Mouse (Mus musculus) MEL (cell line): ENCODE measurements at regions not wholly inside any gene's neighbourhood (a gene's known extent, or its start where the extent isn't known, plus 50 kb on each side); places are given as distances from the start of the nearest gene placed in this dataset.

Experiments used
- DNase-seq: peaks from one replicate; pipeline ENCODE4 v3.0.0; 2011; ENCODE audit warnings: low read depth, low spot score
- H3K27ac ChIP-seq: 2 replicates; pipeline ENCODE4 v1.5.1; 2012; ENCODE audit warnings: low read depth, mild to moderate bottlenecking, control low read depth, low read length, moderate library complexity; ENCODE audit not compliant: control insufficient read depth
- H3K27me3 ChIP-seq, 2 experiments: fragments of 150-350 bp in 1 of 2; sonication (generic) in 1 of 2; 2 replicates each; pipeline ENCODE4 v1.6.1; 2012; ENCODE audit warnings: low read length in 2 of 2, mild to moderate bottlenecking in 2 of 2, improper control_type of control experiment in 1 of 2, moderate library complexity in 1 of 2; ENCODE audit not compliant: insufficient read depth in 2 of 2, control insufficient read depth in 1 of 2
- H3K36me3 ChIP-seq, 2 experiments: 2 replicates each; pipeline ENCODE4 v1.6.1; 2012 to 2014; ENCODE audit warnings: low read length in 2 of 2, improper control_type of control experiment in 1 of 2, inconsistent platforms in 1 of 2, mild to moderate bottlenecking in 1 of 2; ENCODE audit not compliant: insufficient read depth in 2 of 2, control insufficient read depth in 1 of 2
- H3K4me1 ChIP-seq, 2 experiments: fragments of 150-350 bp in 1 of 2; sonication (generic) in 1 of 2; 2 replicates each; pipeline ENCODE4 v1.6.1; 2012; ENCODE audit warnings: low read length in 2 of 2, improper control_type of control experiment in 1 of 2, mild to moderate bottlenecking in 1 of 2; ENCODE audit not compliant: insufficient read depth in 2 of 2, control insufficient read depth in 1 of 2
- H3K4me3 ChIP-seq, 2 experiments: fragments of 150-350 bp in 1 of 2; sonication (generic) in 1 of 2; 2 replicates each; pipeline ENCODE4 v1.5.1; 2012; ENCODE audit warnings: low read depth in 2 of 2, low read length in 2 of 2, mild to moderate bottlenecking in 2 of 2, moderate library complexity in 2 of 2, control low read depth in 1 of 2, improper control_type of control experiment in 1 of 2; ENCODE audit not compliant: control insufficient read depth in 1 of 2, insufficient read depth in 1 of 2
- H3K79me2 ChIP-seq: 2 replicates; pipeline ENCODE4 v1.6.1; 2012; ENCODE audit warnings: mild to moderate bottlenecking, low read length, moderate library complexity; ENCODE audit not compliant: control insufficient read depth, poor library complexity, insufficient read depth
- H3K9ac ChIP-seq: 2 replicates; pipeline ENCODE4 v1.6.1; 2012; ENCODE audit warnings: low read depth, mild to moderate bottlenecking, control low read depth, low read length, moderate library complexity; ENCODE audit not compliant: control insufficient read depth, poor library complexity, severe bottlenecking
- H3K9me3 ChIP-seq: fragments of 150-350 bp; sonication (generic); replicated peaks from 2 replicates; pipeline ENCODE4 v1.6.1; 2012; ENCODE audit warnings: mild to moderate bottlenecking, low read length, improper control_type of control experiment, moderate library complexity; ENCODE audit not compliant: insufficient read depth
- CHD1 ChIP-seq: IDR thresholded peaks from 2 replicates; pipeline ENCODE4 v1.6.1; 2012; ENCODE audit warnings: low read depth, mild to moderate bottlenecking, inconsistent platforms, low read length, improper control_type of control experiment
- E2F4 ChIP-seq: IDR thresholded peaks from 2 replicates; pipeline ENCODE4 v1.6.1; 2011; ENCODE audit warnings: low read depth, low read length, improper control_type of control experiment, borderline replicate concordance
- EP300 ChIP-seq, 2 experiments: IDR thresholded peaks; 2 replicates each; pipeline ENCODE4 v1.6.1; 2011; ENCODE audit warnings: improper control_type of control experiment in 2 of 2, low read length in 2 of 2, low read depth in 1 of 2, mild to moderate bottlenecking in 1 of 2
- KAT2A ChIP-seq: conservative IDR thresholded peaks from 2 replicates; pipeline ENCODE4 v1.6.1; 2012; ENCODE audit warnings: low read depth, low read length, improper control_type of control experiment, inconsistent platforms
- MAX ChIP-seq: IDR thresholded peaks from 2 replicates; pipeline ENCODE4 v1.6.1; 2011; ENCODE audit warnings: low read length, improper control_type of control experiment
- MAZ ChIP-seq: IDR thresholded peaks from 2 replicates; pipeline ENCODE4 v1.6.1; 2012; ENCODE audit warnings: low read depth, mild to moderate bottlenecking, inconsistent platforms, low read length, improper control_type of control experiment
- MXI1 ChIP-seq: IDR thresholded peaks from 2 replicates; pipeline ENCODE4 v1.6.1; 2011; ENCODE audit warnings: mild to moderate bottlenecking, low read depth, low read length, improper control_type of control experiment
- NELFE ChIP-seq: IDR thresholded peaks from 2 replicates; pipeline ENCODE4 v1.6.1; 2011; ENCODE audit warnings: low read depth, low read length, improper control_type of control experiment
- NRF1 ChIP-seq: IDR thresholded peaks from 2 replicates; pipeline ENCODE4 v1.6.1; 2014; ENCODE audit warnings: low read depth, mild to moderate bottlenecking, inconsistent platforms, low read length, improper control_type of control experiment, moderate library complexity; ENCODE audit not compliant: poor library complexity, insufficient read depth, severe bottlenecking
- RAD21 ChIP-seq: IDR thresholded peaks from 2 replicates; pipeline ENCODE4 v1.6.1; 2011; ENCODE audit warnings: mild to moderate bottlenecking, low read depth, low read length, improper control_type of control experiment
- SMC3 ChIP-seq: IDR thresholded peaks from 2 replicates; pipeline ENCODE4 v1.6.1; 2011; ENCODE audit warnings: low read depth, low read length, improper control_type of control experiment
- TCF12 ChIP-seq: IDR thresholded peaks from 2 replicates; pipeline ENCODE4 v1.6.1; 2014; ENCODE audit warnings: low read depth, mild to moderate bottlenecking, inconsistent platforms, low read length, improper control_type of control experiment, moderate library complexity
- ZMIZ1 ChIP-seq: IDR thresholded peaks from 2 replicates; pipeline ENCODE4 v1.6.1; 2012; ENCODE audit warnings: low read depth, mild to moderate bottlenecking, inconsistent platforms, low read length, improper control_type of control experiment, moderate library complexity
- ZNF384 ChIP-seq: IDR thresholded peaks from 2 replicates; pipeline ENCODE4 v1.6.1; 2012; ENCODE audit warnings: low read depth, mild to moderate bottlenecking, inconsistent platforms, low read length, improper control_type of control experiment

DNA sequence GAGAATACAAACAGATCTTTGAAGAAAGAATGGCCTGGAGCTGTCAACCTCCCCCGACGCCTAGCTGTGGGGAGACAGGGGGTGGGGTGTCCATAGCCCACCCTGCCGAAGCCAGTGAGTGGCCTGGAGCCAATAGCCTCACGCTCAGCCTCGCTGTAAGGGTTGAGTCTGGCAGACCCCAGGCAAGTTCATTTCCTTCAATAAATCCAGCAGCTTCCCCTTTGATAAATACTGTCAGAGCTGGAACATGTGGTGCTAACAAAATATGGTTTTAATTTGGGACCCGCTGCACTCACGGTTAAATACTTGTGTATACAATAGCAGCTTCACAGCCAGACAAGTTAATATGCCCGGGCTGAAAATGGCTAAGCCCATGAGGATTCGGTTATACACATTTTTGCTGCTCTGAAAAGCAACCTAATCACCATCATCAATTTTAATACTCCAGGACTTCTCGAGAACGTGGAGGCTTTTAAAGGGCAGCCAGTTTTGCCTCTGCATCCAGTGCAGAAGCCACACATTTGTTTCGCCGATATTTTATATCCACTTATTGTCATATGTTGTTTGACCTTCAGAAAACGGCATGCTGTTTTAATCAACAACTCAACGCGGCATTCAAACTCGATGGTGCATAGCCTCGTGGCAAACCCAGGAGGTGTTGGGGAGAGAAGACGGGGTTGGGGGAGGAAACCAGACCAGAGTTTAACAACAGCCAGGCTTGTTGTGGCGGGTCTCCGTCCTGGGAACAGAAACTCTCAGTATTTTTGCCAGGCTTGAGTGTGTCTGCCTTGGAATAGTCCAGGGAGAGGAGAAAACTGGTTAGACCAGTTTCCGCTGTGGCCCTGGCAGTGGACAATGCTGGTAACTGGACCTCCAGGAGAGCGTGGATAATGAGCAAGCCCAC, 144.9 kb downstream of the Cd24a start:
- H3K27me3 ChIP-seq, result no peaks in the 10 kb centered on the region; a peak in 1 of 4 replicates
- no peak overlapping the region for H3K4me3 ChIP-seq
- no peaks in the 10 kb centered on the region for H3K36me3 ChIP-seq
- no peaks in the 10 kb centered on the region for H3K79me2 ChIP-seq
- H3K27ac ChIP-seq, result no peak overlapping the region
- no peak overlapping the region for H3K9ac ChIP-seq
- H3K9me3 ChIP-seq, result no peaks in the 10 kb centered on the region
- no peaks in the 10 kb centered on the region for H3K4me1 ChIP-seq
- DNase-seq, result no peak
- TF ChIP-seq MXI1 (no peak), NRF1 (no peak), MAZ (no peak), RAD21 (no peak), E2F4 (no peak), NELFE (no peak), CHD1 (no peak), KAT2A (no peak), TCF12 (no peak)

DNA sequence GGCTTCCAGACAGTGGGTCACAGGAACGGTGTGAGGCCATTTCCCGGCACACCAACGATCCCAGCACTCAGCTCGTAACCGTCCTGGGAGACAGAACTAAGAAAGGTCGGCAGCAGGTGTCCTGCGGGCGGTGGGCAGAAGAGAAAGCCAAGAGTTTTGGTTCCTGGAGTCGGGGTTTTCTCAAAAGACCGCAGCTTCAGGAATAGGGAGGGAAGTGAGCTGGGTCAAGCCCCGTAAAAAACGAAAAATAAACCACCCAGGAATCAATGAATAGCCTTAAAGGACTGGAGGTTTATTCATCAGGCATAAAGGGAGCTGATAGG, 145.5 kb downstream of the Cd24a start:
- Histone ChIP-seq H3K9me3 (no peaks in the 10 kb centered on the region), H3K4me1 (no peaks in the 10 kb centered on the region), H3K36me3 (no peaks in the 10 kb centered on the region), H3K9ac (no peak overlapping the region), H3K79me2 (no peaks in the 10 kb centered on the region), H3K4me3 (no peak overlapping the region), H3K27me3 (no peaks in the 10 kb centered on the region; a peak in 1 of 4 replicates), H3K27ac (no peak overlapping the region)
- DNase-seq, result no peak
- TF ChIP-seq EP300 (IDR thresholded peaks at IDR 0.05; ENCODE audit: low read depth in 1 of 2, low read length in 2 of 2) (no peak), ZMIZ1 (no peak)

DNA sequence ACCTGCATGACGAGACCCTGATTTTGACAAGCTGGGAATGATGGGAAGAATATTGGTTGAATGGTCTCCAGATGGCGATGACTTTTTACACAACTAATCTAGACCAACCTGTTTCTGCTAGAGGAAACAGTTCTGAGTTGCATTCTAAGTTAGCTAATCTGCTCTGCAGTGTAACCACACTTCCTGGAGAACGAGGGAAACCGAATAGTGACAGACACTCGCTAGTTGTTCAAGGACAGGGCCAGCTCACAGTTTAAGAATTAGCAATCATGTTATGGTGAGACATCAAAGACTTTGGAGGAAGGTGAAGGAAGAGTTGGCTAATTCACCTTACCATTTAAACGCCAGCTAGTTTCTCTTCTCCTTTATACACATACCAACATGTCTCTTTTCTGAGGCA, 149.7 kb downstream of the Cd24a start:
- H3K36me3 ChIP-seq, result no peaks in the 10 kb centered on the region
- H3K79me2 ChIP-seq, result no peaks in the 10 kb centered on the region
- no peak overlapping the region for H3K9ac ChIP-seq
- H3K4me3 ChIP-seq, result no peak overlapping the region
- H3K27ac ChIP-seq, result no peak overlapping the region
- no peaks in the 10 kb centered on the region for H3K27me3 ChIP-seq
- peaks cover 0 to 5% of the 10 kb centered on the region in 2 experiments; a peak in 1 of 4 replicates for H3K4me1 ChIP-seq
- TF ChIP-seq MAX, result no peak
- 0 out of 4 replicates have a peak, but pooled peaks of 1 of the 2 experiments have one; percentile 30 for TF ChIP-seq EP300 (IDR thresholded peaks at IDR 0.05; ENCODE audit: low read depth in 1 of 2, low read length in 2 of 2)
- TF ChIP-seq ZNF384, result no peak
- TF ChIP-seq SMC3, result no peak
- TF ChIP-seq ZMIZ1, result no peak
- no peak for TF ChIP-seq TCF12
- no peak for TF ChIP-seq RAD21
- TF ChIP-seq, all 39 proteins: peak for 1
- DNase-seq, result no peak
- H3K9me3 ChIP-seq, result no peaks in the 10 kb centered on the region
